Mouse (Mus musculus): ENCODE results near the gene Ltbp1. TPM values are rescaled to one million over a fixed set of nuclear protein-coding genes. Genes with fewer than 3 reads are reported as not detected.

Gene Ltbp1
- polyA plus RNA-seq, 1 experiment from 2014 or later = 28.3 TPM

GRCm38 (mm10) chr17:75096727-75097126, 91.4 kb downstream of the Ltbp1 start:
- peak; percentile 75; the same call in 1 of the 2 replicates for ATAC-seq (ENCODE audit: borderline replicate concordance, extremely low read depth, low FRiP score, low TSS enrichment)
- Histone ChIP-seq H3K27ac (no peak overlapping the region), H3K4me3 (no peak overlapping the region), H3K9ac (no peak overlapping the region), H3K9me3 (no peaks in the 10 kb centered on the region), H3K4me2 (no peak overlapping the region), H3K27me3 (no peaks in the 10 kb centered on the region), H3K36me3 (no peaks in the 10 kb centered on the region), H3K4me1 (0 out of 2 replicates have a peak, but pooled peaks cover 6% of the 10 kb centered on the region)
- WGBS = 43% methylated on average over 7 of the region's 7 CpGs

GRCm38 (mm10) chr17:75097367-75097766, 92.0 kb downstream of the Ltbp1 start:
- H3K4me2 ChIP-seq = no peak overlapping the region
- 53% methylated on average over 3 of the region's 3 CpGs for WGBS
- H3K36me3 ChIP-seq = no peaks in the 10 kb centered on the region
- H3K9ac ChIP-seq = no peak overlapping the region
- no peak overlapping the region for H3K27ac ChIP-seq
- ATAC-seq (ENCODE audit: borderline replicate concordance, extremely low read depth, low FRiP score, low TSS enrichment) = no peak
- no peaks in the 10 kb centered on the region for H3K27me3 ChIP-seq
- 0 out of 2 replicates have a peak, but pooled peaks cover 6% of the 10 kb centered on the region for H3K4me1 ChIP-seq
- H3K4me3 ChIP-seq = no peak overlapping the region
- H3K9me3 ChIP-seq = no peaks in the 10 kb centered on the region

GRCm38 (mm10) chr17:75101215-75101614, 95.8 kb downstream of the Ltbp1 start:
- Histone ChIP-seq H3K36me3 (no peaks in the 10 kb centered on the region), H3K4me3 (no peak overlapping the region), H3K27me3 (no peaks in the 10 kb centered on the region), H3K27ac (no peak overlapping the region), H3K4me1 (0 out of 2 replicates have a peak, but pooled peaks cover 6% of the 10 kb centered on the region), H3K9me3 (no peaks in the 10 kb centered on the region), H3K9ac (no peak overlapping the region), H3K4me2 (no peak overlapping the region)
- WGBS = 76% methylated on average over 4 of the region's 4 CpGs
- ATAC-seq (ENCODE audit: borderline replicate concordance, extremely low read depth, low FRiP score, low TSS enrichment) = no peak

GRCm38 (mm10) chr17:75101994-75102393, 96.6 kb downstream of the Ltbp1 start:
- Histone ChIP-seq H3K4me2 (no peak overlapping the region), H3K27me3 (no peaks in the 10 kb centered on the region), H3K9ac (no peak overlapping the region), H3K36me3 (no peaks in the 10 kb centered on the region), H3K27ac (no peak overlapping the region), H3K4me3 (no peak overlapping the region), H3K4me1 (0 out of 2 replicates have a peak, but pooled peaks cover 6% of the 10 kb centered on the region), H3K9me3 (no peaks in the 10 kb centered on the region)
- WGBS = 74% methylated on average over 8 of the region's 8 CpGs
- ATAC-seq (ENCODE audit: borderline replicate concordance, extremely low read depth, low FRiP score, low TSS enrichment) = no peak

GRCm38 (mm10) chr17:75107412-75107811, 102.0 kb downstream of the Ltbp1 start:
- Histone ChIP-seq H3K4me2 (no peak overlapping the region), H3K36me3 (no peaks in the 10 kb centered on the region), H3K4me3 (no peak overlapping the region), H3K9ac (no peak overlapping the region), H3K9me3 (no peaks in the 10 kb centered on the region), H3K27ac (no peak overlapping the region), H3K27me3 (no peaks in the 10 kb centered on the region), H3K4me1 (peaks cover 8% of the 10 kb centered on the region; the same call in 1 of the 2 replicates)
- 82% methylated on average over 7 of the region's 7 CpGs for WGBS
- no peak for ATAC-seq (ENCODE audit: borderline replicate concordance, extremely low read depth, low FRiP score, low TSS enrichment)

- Histone ChIP-seq H3K27me3 (no peaks in the 10 kb centered on the region), H3K27ac (no peak overlapping the region), H3K9me3 (no peaks in the 10 kb centered on the region), H3K36me3 (no peaks in the 10 kb centered on the region), H3K4me2 (no peak overlapping the region), H3K4me1 (peaks cover 8% of the 10 kb centered on the region; the same call in 1 of the 2 replicates), H3K4me3 (no peak overlapping the region), H3K9ac (no peak overlapping the region)
- ATAC-seq (ENCODE audit: borderline replicate concordance, extremely low read depth, low FRiP score, low TSS enrichment) = no peak
- WGBS = 84% methylated on average over 5 of the region's 5 CpGs
Observed at GRCm38 (mm10) chr17:75107879-75108278, 102.5 kb downstream of the Ltbp1 start.

GRCm38 (mm10) chr17:75109081-75109716, 103.8 kb downstream of the Ltbp1 start:
- no peak overlapping the region for H3K4me3 ChIP-seq
- H3K36me3 ChIP-seq = no peaks in the 10 kb centered on the region
- no peak overlapping the region for H3K9ac ChIP-seq
- peak overlapping the region; percentile 68 for H3K27ac ChIP-seq
- WGBS = 49% methylated on average over 5 of the region's 5 CpGs
- no peak for ATAC-seq (ENCODE audit: borderline replicate concordance, extremely low read depth, low FRiP score, low TSS enrichment)
- H3K4me2 ChIP-seq = no peak overlapping the region
- H3K27me3 ChIP-seq = no peaks in the 10 kb centered on the region
- peaks cover 8% of the 10 kb centered on the region; the same call in 1 of the 2 replicates for H3K4me1 ChIP-seq
- H3K9me3 ChIP-seq = no peaks in the 10 kb centered on the region

GRCm38 (mm10) chr17:75110252-75111205, 105.2 kb downstream of the Ltbp1 start:
- Histone ChIP-seq H3K4me1 (peaks cover 8% of the 10 kb centered on the region; the same call in 1 of the 2 replicates), H3K9ac (no peak overlapping the region), H3K9me3 (no peaks in the 10 kb centered on the region), H3K4me2 (no peak overlapping the region), H3K4me3 (no peak overlapping the region), H3K27ac (peak overlapping the region; percentile 46), H3K36me3 (no peaks in the 10 kb centered on the region), H3K27me3 (no peaks in the 10 kb centered on the region)
- no peak for ATAC-seq (ENCODE audit: borderline replicate concordance, extremely low read depth, low FRiP score, low TSS enrichment)
- WGBS = 60% methylated on average over 16 of the region's 16 CpGs

- no peak overlapping the region for H3K27ac ChIP-seq
- H3K36me3 ChIP-seq = no peaks in the 10 kb centered on the region
- WGBS = 65% methylated on average over 8 of the region's 8 CpGs
- H3K9me3 ChIP-seq = no peaks in the 10 kb centered on the region
- H3K27me3 ChIP-seq = no peaks in the 10 kb centered on the region
- no peak for ATAC-seq (ENCODE audit: borderline replicate concordance, extremely low read depth, low FRiP score, low TSS enrichment)
- no peak overlapping the region for H3K4me2 ChIP-seq
- no peak overlapping the region for H3K4me3 ChIP-seq
- H3K4me1 ChIP-seq = peaks cover 2% of the 10 kb centered on the region; the same call in 1 of the 2 replicates
- no peak overlapping the region for H3K9ac ChIP-seq
Observed at GRCm38 (mm10) chr17:75115594-75115993, 110.2 kb downstream of the Ltbp1 start.

GRCm38 (mm10) chr17:75118896-75119295, 113.5 kb downstream of the Ltbp1 start:
- no peaks in the 10 kb centered on the region for H3K27me3 ChIP-seq
- ATAC-seq (ENCODE audit: borderline replicate concordance, extremely low read depth, low FRiP score, low TSS enrichment) = no peak
- H3K4me3 ChIP-seq = no peak overlapping the region
- H3K9ac ChIP-seq = no peak overlapping the region
- no peaks in the 10 kb centered on the region for H3K36me3 ChIP-seq
- WGBS = 83% methylated on average over 3 of the region's 3 CpGs
- no peaks in the 10 kb centered on the region for H3K9me3 ChIP-seq
- H3K4me2 ChIP-seq = no peak overlapping the region
- H3K4me1 ChIP-seq = peaks cover 2% of the 10 kb centered on the region; the same call in 1 of the 2 replicates
- no peak overlapping the region for H3K27ac ChIP-seq

- no peak overlapping the region for H3K4me3 ChIP-seq
- no peak overlapping the region for H3K4me2 ChIP-seq
- H3K9ac ChIP-seq = no peak overlapping the region
- H3K27me3 ChIP-seq = no peaks in the 10 kb centered on the region
- peak; percentile 23; the same call in 1 of the 2 replicates for ATAC-seq (ENCODE audit: borderline replicate concordance, extremely low read depth, low FRiP score, low TSS enrichment)
- WGBS = 40% methylated on average over 3 of the region's 3 CpGs
- no peaks in the 10 kb centered on the region for H3K9me3 ChIP-seq
- H3K36me3 ChIP-seq = no peaks in the 10 kb centered on the region
- peaks cover 2% of the 10 kb centered on the region; the same call in 1 of the 2 replicates for H3K4me1 ChIP-seq
- H3K27ac ChIP-seq = no peak overlapping the region
Observed at GRCm38 (mm10) chr17:75119422-75119821, 114.1 kb downstream of the Ltbp1 start.

GRCm38 (mm10) chr17:75120071-75120470, 114.7 kb downstream of the Ltbp1 start:
- no peaks in the 10 kb centered on the region for H3K27me3 ChIP-seq
- H3K4me1 ChIP-seq = peaks cover 2% of the 10 kb centered on the region; the same call in 1 of the 2 replicates
- no peak overlapping the region for H3K27ac ChIP-seq
- 73% methylated on average over 6 of the region's 6 CpGs for WGBS
- no peak overlapping the region for H3K4me3 ChIP-seq
- H3K36me3 ChIP-seq = no peaks in the 10 kb centered on the region
- ATAC-seq (ENCODE audit: borderline replicate concordance, extremely low read depth, low FRiP score, low TSS enrichment) = no peak
- no peak overlapping the region for H3K9ac ChIP-seq
- H3K9me3 ChIP-seq = no peaks in the 10 kb centered on the region
- H3K4me2 ChIP-seq = no peak overlapping the region

All from lung, embryonic 15.5 days (tissue).